Mouse (Mus musculus) testis, adult 2 months (tissue): ENCODE data around the gene Pigc.

Experiments used
- CTCF ChIP-seq: fragments of 200-500 bp; IDR thresholded peaks from 2 replicates; pipeline ENCODE4 v1.5.1; 2012; ENCODE audit warnings: low read depth, mild to moderate bottlenecking, inconsistent platforms, low read length, moderate library complexity; ENCODE audit not compliant: control insufficient read depth, insufficient read depth, insufficient replicate concordance
- POLR2A ChIP-seq: fragments of 200-500 bp; IDR thresholded peaks from 2 replicates; pipeline ENCODE4 v1.6.1; 2012; ENCODE audit warnings: low read depth, mild to moderate bottlenecking, inconsistent platforms, low read length, moderate library complexity; ENCODE audit not compliant: control insufficient read depth

DNA sequence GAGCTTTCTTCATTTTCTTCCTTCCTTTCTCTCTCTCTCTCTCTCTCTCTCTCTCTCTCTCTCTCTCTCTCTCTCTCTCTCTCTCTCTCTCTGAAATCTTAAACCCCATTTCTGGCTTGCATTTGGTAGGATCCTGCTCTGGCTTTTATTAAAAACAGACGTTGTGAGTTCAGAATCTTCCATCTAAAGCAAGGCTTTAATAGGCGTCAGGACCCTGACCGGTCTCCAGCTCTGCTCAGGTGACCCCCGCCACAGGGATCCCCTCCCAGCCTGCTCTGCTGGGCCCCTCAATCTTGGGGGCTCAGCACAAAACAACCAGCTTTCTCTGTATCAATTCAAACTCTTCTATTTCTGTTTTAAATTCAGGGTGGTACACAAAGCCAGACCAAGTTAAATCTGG is 39.2 kb downstream of the Pigc start:
- TF ChIP-seq CTCF, result no peak
- no peak for TF ChIP-seq POLR2A
